Mouse (Mus musculus) G1E-ER4 (cell line): ENCODE measurements around the gene Sp9. TPM values are rescaled to one million over a fixed set of nuclear protein-coding genes. Genes with fewer than 3 reads are reported as not detected.

ENCODE experiments used
- GATA1 ChIP-seq: IDR thresholded peaks from one replicate; pipeline ENCODE4 v1.8.0; 2012; ENCODE audit warnings: low read length, inconsistent platforms
- polyA plus RNA-seq: library from polyadenylated mRNA; stranded (reverse); fragments of >175 nt; gene quantifications from 2 replicates; pipeline ENCODE4 v1.2.3, GENCODE M21; 2012

Gene Sp9
- polyA plus RNA-seq, 1 experiment, result not detected

DNA sequence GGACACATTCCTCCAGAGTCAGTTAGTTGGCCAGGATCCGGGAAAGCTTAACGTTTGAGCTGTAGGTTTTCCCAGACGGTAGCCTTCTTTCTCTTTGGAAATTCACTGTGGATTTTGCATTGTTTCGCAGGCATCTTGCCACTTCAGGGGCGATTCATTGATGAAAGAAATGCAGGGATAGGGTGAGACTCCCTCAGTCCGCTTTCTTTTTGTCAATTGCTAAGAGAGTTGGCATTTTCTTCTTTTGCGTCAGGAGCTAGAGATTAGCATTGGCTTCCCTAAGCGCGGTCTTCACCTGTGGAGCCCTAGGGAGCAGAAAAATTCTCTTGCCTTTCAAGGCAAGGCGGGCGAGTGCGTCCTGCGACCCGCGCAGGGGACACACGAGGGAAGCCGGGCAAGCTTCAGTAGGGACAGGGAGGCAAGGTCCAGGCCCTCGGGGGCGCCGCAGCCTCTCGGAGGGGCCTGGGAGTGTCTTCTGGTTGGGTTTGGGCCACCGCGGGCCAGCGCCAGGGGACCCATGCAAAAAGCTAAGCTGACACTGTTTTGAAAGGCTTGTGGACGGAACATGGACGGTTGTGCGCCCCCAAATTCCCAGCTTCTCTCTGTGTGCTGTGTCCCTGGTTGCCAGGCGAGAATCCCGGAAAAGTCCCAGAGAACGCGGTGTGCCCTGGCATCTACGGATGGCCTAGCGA is 8.8 kb downstream of the Sp9 start:
- no peak for TF ChIP-seq GATA1

DNA sequence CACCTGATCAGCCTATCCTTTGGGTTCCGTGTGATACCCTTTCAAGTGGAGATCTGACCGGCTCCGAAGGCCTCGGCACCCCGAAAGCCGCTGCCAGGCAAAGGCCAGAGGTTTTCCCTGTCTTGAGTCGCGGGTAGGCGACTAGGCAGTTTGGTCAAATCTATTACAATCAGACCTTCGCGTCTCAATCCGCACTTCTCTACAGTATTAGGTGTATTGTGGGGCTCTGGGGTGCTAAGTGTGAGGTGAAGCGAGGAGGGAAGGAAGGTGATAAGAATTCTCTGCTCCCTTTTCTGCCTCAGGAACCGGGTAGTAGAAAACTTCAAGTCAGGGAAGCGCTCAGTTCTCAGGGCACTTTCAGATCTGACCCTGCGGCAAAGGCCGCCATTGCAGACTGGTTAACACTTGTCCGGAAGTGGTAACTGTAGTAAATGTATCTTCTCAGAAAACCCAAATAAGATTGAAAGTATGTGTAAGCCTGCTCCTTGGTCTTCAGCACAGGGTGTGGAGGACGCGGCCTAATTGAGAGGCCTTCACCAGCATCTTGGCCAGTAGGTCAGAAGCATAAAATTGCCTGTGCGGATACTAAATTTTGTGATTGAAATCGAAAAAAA is 9.4 kb downstream of the Sp9 start:
- TF ChIP-seq GATA1, result no peak

DNA sequence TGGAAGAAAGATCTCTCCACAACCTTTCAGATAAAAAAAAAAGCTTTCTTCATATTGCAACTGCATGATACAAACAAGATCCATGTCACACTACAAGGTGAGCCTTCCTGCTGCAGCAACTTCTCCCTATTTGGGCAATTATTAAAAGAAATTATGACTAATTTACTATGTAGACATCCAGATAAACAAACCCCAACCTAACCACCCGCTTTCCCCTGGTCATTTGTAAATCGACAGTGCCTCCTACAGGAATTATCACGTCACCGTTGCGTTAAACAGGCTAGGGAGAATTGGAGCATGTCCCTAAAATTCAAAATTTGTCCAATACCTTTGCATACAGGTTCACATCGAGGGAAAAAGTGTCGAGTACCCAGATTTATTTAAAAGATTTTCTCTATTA is 10.0 kb downstream of the Sp9 start:
- no peak for TF ChIP-seq GATA1

DNA sequence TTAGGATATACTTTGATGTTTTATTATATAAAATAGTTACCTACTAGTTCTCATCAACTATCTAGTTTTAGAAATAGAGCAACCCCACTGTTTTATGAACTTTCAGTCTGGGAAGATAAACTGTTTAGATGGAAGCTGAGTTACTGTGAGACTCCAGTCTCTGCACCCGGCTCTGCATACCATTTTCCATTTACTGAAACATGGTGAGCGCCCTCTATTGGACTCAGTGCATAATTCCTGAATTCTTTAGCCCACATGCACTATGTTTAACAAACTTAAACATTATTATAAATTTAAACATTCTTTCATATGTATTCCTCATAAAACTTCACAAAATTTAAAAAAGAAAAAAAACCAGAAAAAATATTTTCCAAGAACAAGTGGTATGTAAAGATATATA is 13.9 kb downstream of the Sp9 start:
- TF ChIP-seq GATA1, result no peak

DNA sequence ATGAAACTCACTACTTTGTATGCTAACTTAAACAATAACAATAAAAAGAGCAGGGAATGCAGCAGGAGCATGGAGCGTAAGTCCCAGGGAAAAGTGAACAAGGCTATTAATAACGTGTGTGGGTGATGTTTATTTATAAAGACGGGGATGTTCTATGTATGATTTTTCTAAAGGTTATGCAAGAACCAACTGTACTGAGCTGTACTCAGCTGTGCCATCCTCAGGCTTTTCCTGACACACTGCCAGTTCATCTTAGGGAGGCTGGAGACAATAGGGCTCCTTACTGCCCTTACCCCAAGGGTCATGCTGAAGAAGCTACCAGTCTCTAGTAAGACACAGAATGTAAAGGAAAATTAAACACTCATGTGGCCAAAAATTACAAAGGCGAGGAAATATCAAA is 19.4 kb downstream of the Sp9 start:
- no peak for TF ChIP-seq GATA1

DNA sequence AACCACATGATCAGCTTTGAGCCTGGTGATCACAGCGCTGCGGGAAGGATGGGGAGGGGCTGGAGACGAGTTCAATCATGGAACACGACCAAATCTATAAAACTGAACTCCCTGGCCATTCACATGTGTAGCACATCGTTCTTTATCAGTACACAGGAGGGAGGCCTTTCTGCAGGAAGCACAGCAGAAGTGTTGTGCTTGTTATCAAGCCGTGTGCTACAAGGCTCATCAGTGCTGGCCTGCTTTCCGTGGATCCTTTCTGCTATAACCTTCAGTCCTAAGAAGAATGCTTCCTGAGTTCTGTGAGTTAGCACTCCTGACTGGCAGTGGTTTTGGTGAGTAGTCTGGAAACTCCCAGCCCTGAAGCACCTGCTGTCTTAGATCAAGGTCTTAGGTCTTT is 23.3 kb downstream of the Sp9 start:
- TF ChIP-seq GATA1, result no peak

DNA sequence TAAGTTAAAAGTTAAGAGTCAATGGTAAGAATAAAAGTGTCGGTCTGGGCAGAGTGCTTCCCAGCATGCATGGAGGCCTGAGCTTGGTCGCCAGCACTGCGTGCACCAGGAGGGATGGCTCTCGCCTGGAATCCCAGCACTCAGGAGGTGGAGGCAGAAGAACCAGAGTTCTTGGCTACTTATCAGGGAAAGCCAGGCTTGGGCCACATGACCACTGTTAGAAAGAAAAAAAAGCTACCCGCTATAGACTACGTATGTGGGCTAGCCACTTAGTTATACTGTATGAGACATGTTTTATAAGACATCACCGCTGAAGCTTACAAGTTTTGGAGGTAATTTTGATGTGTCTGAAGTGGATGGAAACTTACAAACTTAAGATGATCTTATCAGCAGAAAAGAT is 26.4 kb downstream of the Sp9 start:
- TF ChIP-seq GATA1, result no peak

DNA sequence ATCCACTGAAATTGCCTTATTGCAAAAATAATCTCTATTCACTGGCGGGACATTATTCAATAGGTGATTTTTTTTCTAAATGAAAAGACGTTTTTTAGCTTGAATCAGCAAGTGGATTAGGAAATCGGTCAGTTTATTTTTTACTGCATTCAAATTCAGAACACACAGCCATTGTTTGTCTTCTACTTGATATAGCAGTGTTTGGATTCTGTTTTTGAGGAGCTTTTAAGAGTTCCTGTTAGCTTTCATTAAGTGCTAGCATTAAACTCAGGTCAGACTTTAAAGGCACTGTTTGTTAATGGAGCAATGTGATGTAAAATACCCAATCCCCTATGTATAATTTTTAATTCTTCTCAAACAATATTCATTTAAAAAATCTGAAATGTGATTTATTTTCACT is 27.1 kb downstream of the Sp9 start:
- no peak for TF ChIP-seq GATA1

DNA sequence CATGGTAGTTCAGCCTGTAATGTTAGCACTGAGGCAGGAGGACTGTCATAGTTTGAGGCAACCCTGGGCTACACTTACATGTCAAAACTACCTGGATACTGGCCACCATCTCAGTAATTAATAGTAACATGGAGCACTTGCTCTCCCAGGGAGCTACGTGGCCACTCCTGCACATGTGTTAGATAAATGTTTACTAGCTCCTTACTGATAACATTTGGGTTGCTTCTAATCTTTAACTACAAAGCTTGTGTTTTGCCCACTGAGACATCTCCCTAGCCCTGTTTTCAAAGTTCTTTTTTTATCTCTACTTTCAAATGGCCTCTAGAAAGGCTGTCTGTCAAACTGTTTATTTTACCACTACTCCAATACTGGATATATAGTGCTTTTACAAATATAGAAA is 30.3 kb downstream of the Sp9 start:
- TF ChIP-seq GATA1, result no peak

DNA sequence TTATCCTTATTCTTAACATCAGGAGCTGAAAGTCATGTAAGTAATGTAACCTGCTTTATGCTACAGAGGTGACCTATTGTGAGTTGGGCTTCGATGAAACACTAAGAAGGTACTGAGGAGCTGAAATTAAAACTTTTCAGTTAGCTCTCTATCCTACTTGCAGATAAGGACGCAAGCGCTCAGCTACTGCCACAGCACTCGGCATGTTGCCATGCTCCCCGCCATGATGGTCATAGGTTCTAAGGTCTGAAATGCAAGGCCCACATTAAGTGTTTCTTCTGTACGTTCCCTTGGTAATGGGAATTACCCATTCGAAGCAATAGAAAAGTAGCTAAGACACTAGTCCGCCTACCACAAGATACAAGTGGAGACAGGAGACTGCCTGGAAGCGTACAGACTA is 31.0 kb downstream of the Sp9 start:
- TF ChIP-seq GATA1, result no peak

DNA sequence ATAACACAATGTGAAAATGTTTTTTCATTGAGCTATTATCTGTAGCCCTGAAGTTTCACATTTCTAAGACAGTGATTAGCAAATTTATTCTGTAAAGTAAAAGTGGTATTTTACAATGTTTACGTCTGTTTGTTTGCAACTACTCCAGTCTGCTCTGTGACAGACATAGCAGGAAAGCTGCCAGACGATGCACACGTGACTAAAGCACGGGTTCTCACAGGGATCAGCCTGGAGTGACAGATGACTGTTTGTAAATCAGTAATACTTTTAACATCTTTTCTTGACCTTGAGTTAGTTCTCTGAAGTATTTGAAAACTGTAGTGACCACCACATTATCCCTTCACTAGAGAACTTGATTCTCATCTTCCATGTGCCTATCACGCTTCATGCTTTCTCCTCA is 32.8 kb downstream of the Sp9 start:
- TF ChIP-seq GATA1, result no peak

DNA sequence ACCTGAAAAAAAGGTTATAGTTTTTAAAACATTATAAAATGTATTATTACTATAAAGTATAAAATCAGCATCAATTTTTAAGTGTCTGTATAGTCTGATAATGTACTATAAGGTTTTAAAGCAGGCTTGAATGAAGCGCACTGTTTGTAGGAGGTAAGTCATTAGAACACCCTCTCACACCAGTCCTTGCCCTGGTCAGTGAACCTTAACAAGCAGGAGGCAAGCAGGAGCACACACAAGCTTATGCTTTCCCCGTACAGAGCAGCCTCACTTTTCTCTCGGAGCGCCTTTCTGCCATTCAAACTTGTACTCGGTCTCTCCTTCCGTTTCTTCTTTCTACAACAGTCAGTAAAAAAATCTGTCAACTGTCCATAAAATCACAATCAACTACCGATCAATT is 34.3 kb downstream of the Sp9 start:
- no peak for TF ChIP-seq GATA1

DNA sequence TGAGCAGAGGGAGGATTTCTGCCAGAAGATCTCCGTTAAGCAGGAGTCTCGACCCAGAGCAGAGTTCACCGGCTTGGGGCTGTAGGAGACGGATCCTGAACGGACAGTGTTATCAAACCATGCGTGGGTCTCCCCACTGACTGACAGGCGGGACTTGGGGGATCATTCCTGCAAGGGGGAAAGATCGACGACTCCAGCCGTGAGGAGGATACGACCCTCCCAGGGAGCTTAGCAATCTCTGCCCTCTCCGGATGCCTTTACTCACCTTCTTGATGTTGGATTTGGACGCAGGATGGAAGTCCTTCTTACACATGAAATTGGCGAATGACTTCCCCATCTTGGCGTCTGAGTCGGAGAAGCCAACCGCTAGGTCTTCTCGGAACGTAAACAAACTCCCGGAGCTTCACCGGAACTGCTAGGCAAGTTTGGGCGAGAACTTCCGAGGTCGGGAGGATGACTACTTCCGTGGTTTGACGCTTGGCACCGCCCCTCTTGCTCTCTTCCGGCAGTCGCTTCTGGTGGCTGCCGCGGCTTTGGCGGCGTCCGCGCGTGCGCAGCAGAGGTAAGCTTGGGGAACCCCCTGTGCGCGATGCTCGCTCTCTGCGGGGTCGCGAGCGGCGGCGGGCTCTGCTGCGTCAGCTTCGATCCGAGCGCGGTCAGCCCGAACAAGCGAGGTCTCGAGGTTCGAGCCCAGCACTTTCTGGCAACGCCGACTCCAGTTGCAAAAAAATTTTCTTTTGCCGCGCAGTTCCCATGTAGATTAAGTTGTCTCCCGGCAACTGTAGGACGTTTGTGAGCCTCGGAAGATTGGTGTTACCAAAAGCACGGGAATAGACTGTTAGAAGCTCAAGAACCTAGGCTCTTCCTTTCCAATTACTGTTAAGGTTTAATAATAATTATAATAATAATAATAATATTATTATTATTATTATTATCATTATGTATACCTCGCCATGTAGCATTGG is 40.7 kb downstream of the Sp9 start, which contains the start of the genes Scrn3 and Cir1:
Scrn3 (plus strand) TSS at position 450 of the 965 bp plus-strand sequence.
Cir1 (minus strand) TSS at position 550 of the 965 bp plus-strand sequence.
- no peak for TF ChIP-seq GATA1

DNA sequence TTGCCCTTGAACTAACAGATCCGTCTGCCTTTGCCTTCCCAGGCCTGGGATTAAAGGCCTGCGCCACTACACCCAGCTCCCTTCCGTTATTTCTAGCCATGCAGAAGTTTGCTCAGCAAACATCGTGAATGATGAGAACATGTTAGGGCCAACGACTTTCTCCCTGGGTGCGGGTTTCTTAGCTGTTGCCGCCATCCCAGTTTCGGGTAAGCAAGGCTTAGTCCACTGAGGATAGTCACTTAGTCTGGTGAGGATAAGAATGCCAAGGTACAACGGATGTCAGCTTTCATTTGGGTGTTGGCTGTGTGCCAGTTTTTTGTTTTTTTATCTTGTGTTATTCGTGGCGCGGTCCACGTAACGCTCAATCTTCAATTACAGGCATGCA is 41.4 kb downstream of the Sp9 start:
- no peak for TF ChIP-seq GATA1

DNA sequence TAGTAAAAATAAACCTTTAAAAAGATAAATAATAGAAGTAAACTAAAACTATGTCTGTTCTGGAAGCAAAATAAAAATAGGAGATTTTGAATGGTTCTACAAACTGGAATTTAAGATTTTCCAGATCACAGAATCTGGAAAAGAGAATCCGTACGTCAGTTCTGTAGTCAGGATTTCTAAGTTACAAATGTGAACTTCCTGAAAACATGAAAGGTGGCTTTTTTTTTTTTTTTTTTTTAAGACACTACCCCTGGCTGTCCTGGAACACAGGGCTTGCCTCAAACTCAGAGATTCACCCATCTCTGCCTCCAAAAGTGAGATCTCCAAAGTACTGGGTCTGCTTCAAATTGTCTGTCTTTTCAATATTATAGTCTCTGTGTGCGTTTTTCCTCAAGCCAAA is 42.6 kb downstream of the Sp9 start:
- TF ChIP-seq GATA1, result no peak

DNA sequence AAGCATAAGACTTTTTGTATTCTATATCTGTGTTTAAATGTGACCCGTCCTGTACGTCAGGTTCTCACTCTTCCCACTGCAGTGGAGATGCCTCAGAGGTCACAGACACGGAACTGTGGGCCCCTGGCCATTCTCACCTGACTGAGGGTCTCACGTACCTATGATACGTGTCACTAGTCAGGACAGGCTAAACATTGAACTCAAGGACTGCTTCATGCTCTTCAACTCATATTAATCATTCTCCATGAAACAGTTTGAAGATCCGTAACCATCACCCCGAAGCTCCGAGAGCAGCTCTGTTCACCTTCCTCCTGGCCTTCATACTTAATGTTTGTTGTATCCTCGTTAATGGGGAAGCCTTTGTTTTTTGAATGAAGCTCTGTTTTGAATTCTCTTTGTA is 45.7 kb downstream of the Sp9 start:
- TF ChIP-seq GATA1, result no peak
